Mouse (Mus musculus): ENCODE data around the gene Sf1. TPM values are rescaled to one million over a fixed set of nuclear protein-coding genes. Genes with fewer than 3 reads are reported as not detected.

Gene Sf1
- polyA plus RNA-seq, 1 experiment from 2014 or later, result 91.7 TPM

GRCm38 (mm10) chr19:6364317-6364725, 831 bp downstream of the Sf1 start:
- Histone ChIP-seq H3K9me3 (ENCODE audit: control insufficient read depth, low read length) (no peaks in the 10 kb centered on the region), H3K4me1 (ENCODE audit: control insufficient read depth, insufficient read depth, low read length) (peaks cover 17% of the 10 kb centered on the region), H3K4me2 (ENCODE audit: low read depth, low read length) (peak overlapping the region; percentile 97), H3K36me3 (ENCODE audit: control insufficient read depth, insufficient read depth, low read length) (peaks cover 42% of the 10 kb centered on the region), H3K9ac (replicated peaks; ENCODE audit: low read depth, low read length) (peak overlapping the region; percentile 99), H3K27me3 (ENCODE audit: control insufficient read depth, insufficient read depth, low read length) (peaks cover 3% of the 10 kb centered on the region; the same call in 1 of the 2 replicates), H3K4me3 (ENCODE audit: low read depth, low read length) (peak overlapping the region; percentile 100), H3K27ac (ENCODE audit: low read depth, low read length) (peak overlapping the region; percentile 99)
- no peak; the same call in 1 of the 2 replicates for ATAC-seq (ENCODE audit: low read depth)
- under 1% methylated on average over 55 of the region's 55 CpGs for WGBS

GRCm38 (mm10) chr19:6364842-6365241, 1.4 kb downstream of the Sf1 start:
- peaks cover 17% of the 10 kb centered on the region for H3K4me1 ChIP-seq (ENCODE audit: control insufficient read depth, insufficient read depth, low read length)
- H3K9ac ChIP-seq (replicated peaks; ENCODE audit: low read depth, low read length), result peak overlapping the region; percentile 99
- 2% methylated on average over 2 of the region's 2 CpGs for WGBS
- H3K27me3 ChIP-seq (ENCODE audit: control insufficient read depth, insufficient read depth, low read length), result peaks cover 3% of the 10 kb centered on the region; the same call in 1 of the 2 replicates
- ATAC-seq (ENCODE audit: low read depth), result no peak
- no peak overlapping the region for H3K27ac ChIP-seq (ENCODE audit: low read depth, low read length)
- peak overlapping the region; percentile 100 for H3K4me3 ChIP-seq (ENCODE audit: low read depth, low read length)
- H3K4me2 ChIP-seq (ENCODE audit: low read depth, low read length), result peak overlapping the region; percentile 97
- peaks cover 46% of the 10 kb centered on the region for H3K36me3 ChIP-seq (ENCODE audit: control insufficient read depth, insufficient read depth, low read length)
- H3K9me3 ChIP-seq (ENCODE audit: control insufficient read depth, low read length), result no peaks in the 10 kb centered on the region

- no peak overlapping the region for H3K4me2 ChIP-seq (ENCODE audit: low read depth, low read length)
- no peak overlapping the region for H3K4me3 ChIP-seq (ENCODE audit: low read depth, low read length)
- H3K9ac ChIP-seq (replicated peaks; ENCODE audit: low read depth, low read length), result no peak overlapping the region
- H3K36me3 ChIP-seq (ENCODE audit: control insufficient read depth, insufficient read depth, low read length), result peaks cover 94% of the 10 kb centered on the region
- H3K9me3 ChIP-seq (ENCODE audit: control insufficient read depth, low read length), result no peaks in the 10 kb centered on the region
- no peak overlapping the region for H3K27ac ChIP-seq (ENCODE audit: low read depth, low read length)
- WGBS, result 91% methylated on average over 2 of the region's 2 CpGs
- H3K27me3 ChIP-seq (ENCODE audit: control insufficient read depth, insufficient read depth, low read length), result no peaks in the 10 kb centered on the region
- peaks cover 6% of the 10 kb centered on the region for H3K4me1 ChIP-seq (ENCODE audit: control insufficient read depth, insufficient read depth, low read length)
- no peak for ATAC-seq (ENCODE audit: low read depth)
Measured at GRCm38 (mm10) chr19:6370175-6370574, 6.7 kb downstream of the Sf1 start.

GRCm38 (mm10) chr19:6372433-6372832, 8.9 kb downstream of the Sf1 start:
- ATAC-seq (ENCODE audit: low read depth), result no peak

GRCm38 (mm10) chr19:6373539-6374400, 10.3 kb downstream of the Sf1 start:
- Histone ChIP-seq H3K27ac (ENCODE audit: low read depth, low read length) (no peak overlapping the region), H3K27me3 (ENCODE audit: control insufficient read depth, insufficient read depth, low read length) (no peaks in the 10 kb centered on the region), H3K4me2 (ENCODE audit: low read depth, low read length) (no peak overlapping the region), H3K9ac (replicated peaks; ENCODE audit: low read depth, low read length) (no peak overlapping the region), H3K36me3 (ENCODE audit: control insufficient read depth, insufficient read depth, low read length) (peaks cover 86% of the 10 kb centered on the region), H3K4me3 (ENCODE audit: low read depth, low read length) (no peak overlapping the region), H3K4me1 (ENCODE audit: control insufficient read depth, insufficient read depth, low read length) (no peaks in the 10 kb centered on the region), H3K9me3 (ENCODE audit: control insufficient read depth, low read length) (no peaks in the 10 kb centered on the region)
- ATAC-seq (ENCODE audit: low read depth), result peak; percentile 45; the same call in 1 of the 2 replicates
- 73% methylated on average over 12 of the region's 12 CpGs for WGBS

More at GRCm38 (mm10) chr19:6372433-6372832, 8.9 kb downstream of the Sf1 start:
- H3K9ac ChIP-seq (replicated peaks; ENCODE audit: low read depth, low read length), result no peak overlapping the region
- 100% methylated on average over 3 of the region's 3 CpGs for WGBS
- H3K27me3 ChIP-seq (ENCODE audit: control insufficient read depth, insufficient read depth, low read length), result no peaks in the 10 kb centered on the region
- no peak overlapping the region for H3K4me2 ChIP-seq (ENCODE audit: low read depth, low read length)
- no peak overlapping the region for H3K4me3 ChIP-seq (ENCODE audit: low read depth, low read length)
- H3K27ac ChIP-seq (ENCODE audit: low read depth, low read length), result no peak overlapping the region
- no peaks in the 10 kb centered on the region for H3K4me1 ChIP-seq (ENCODE audit: control insufficient read depth, insufficient read depth, low read length)
- no peaks in the 10 kb centered on the region for H3K9me3 ChIP-seq (ENCODE audit: control insufficient read depth, low read length)
- peaks cover 96% of the 10 kb centered on the region for H3K36me3 ChIP-seq (ENCODE audit: control insufficient read depth, insufficient read depth, low read length)

GRCm38 (mm10) chr19:6374571-6374970, 11.1 kb downstream of the Sf1 start:
- Histone ChIP-seq H3K27ac (ENCODE audit: low read depth, low read length) (no peak overlapping the region), H3K4me3 (ENCODE audit: low read depth, low read length) (no peak overlapping the region), H3K27me3 (ENCODE audit: control insufficient read depth, insufficient read depth, low read length) (no peaks in the 10 kb centered on the region), H3K4me1 (ENCODE audit: control insufficient read depth, insufficient read depth, low read length) (no peaks in the 10 kb centered on the region), H3K9ac (replicated peaks; ENCODE audit: low read depth, low read length) (no peak overlapping the region), H3K36me3 (ENCODE audit: control insufficient read depth, insufficient read depth, low read length) (peaks cover 78% of the 10 kb centered on the region), H3K4me2 (ENCODE audit: low read depth, low read length) (no peak overlapping the region), H3K9me3 (ENCODE audit: control insufficient read depth, low read length) (no peaks in the 10 kb centered on the region)
- whole genome bisulfite sequencing, result 96% methylated on average over 10 of the region's 10 CpGs
- ATAC-seq (ENCODE audit: low read depth), result no peak

GRCm38 (mm10) chr19:6375423-6376254, 12.1 kb downstream of the Sf1 start:
- Histone ChIP-seq H3K9ac (replicated peaks; ENCODE audit: low read depth, low read length) (no peak overlapping the region), H3K4me3 (ENCODE audit: low read depth, low read length) (no peak overlapping the region), H3K36me3 (ENCODE audit: control insufficient read depth, insufficient read depth, low read length) (peaks cover 70% of the 10 kb centered on the region), H3K4me2 (ENCODE audit: low read depth, low read length) (no peak overlapping the region), H3K9me3 (ENCODE audit: control insufficient read depth, low read length) (no peaks in the 10 kb centered on the region), H3K27ac (ENCODE audit: low read depth, low read length) (no peak overlapping the region), H3K27me3 (ENCODE audit: control insufficient read depth, insufficient read depth, low read length) (no peaks in the 10 kb centered on the region), H3K4me1 (ENCODE audit: control insufficient read depth, insufficient read depth, low read length) (no peaks in the 10 kb centered on the region)
- WGBS, result 80% methylated on average over 38 of the region's 42 CpGs
- ATAC-seq (ENCODE audit: low read depth), result 0 out of 2 replicates have a peak, but pooled peaks have one; percentile 29

GRCm38 (mm10) chr19:6376255-6376564, 12.7 kb downstream of the Sf1 start:
- Histone ChIP-seq H3K4me1 (ENCODE audit: control insufficient read depth, insufficient read depth, low read length) (no peaks in the 10 kb centered on the region), H3K9ac (replicated peaks; ENCODE audit: low read depth, low read length) (no peak overlapping the region), H3K27me3 (ENCODE audit: control insufficient read depth, insufficient read depth, low read length) (no peaks in the 10 kb centered on the region), H3K9me3 (ENCODE audit: control insufficient read depth, low read length) (no peaks in the 10 kb centered on the region), H3K36me3 (ENCODE audit: control insufficient read depth, insufficient read depth, low read length) (peaks cover 65% of the 10 kb centered on the region), H3K4me2 (ENCODE audit: low read depth, low read length) (no peak overlapping the region), H3K4me3 (ENCODE audit: low read depth, low read length) (no peak overlapping the region), H3K27ac (ENCODE audit: low read depth, low read length) (no peak overlapping the region)
- WGBS, result 76% methylated on average over 14 of the region's 14 CpGs
- no peak for ATAC-seq (ENCODE audit: low read depth)

- Histone ChIP-seq H3K4me3 (ENCODE audit: low read depth, low read length) (no peak overlapping the region), H3K9me3 (ENCODE audit: control insufficient read depth, low read length) (no peaks in the 10 kb centered on the region), H3K4me1 (ENCODE audit: control insufficient read depth, insufficient read depth, low read length) (no peaks in the 10 kb centered on the region), H3K27ac (ENCODE audit: low read depth, low read length) (no peak overlapping the region), H3K36me3 (ENCODE audit: control insufficient read depth, insufficient read depth, low read length) (peaks cover 60% of the 10 kb centered on the region), H3K4me2 (ENCODE audit: low read depth, low read length) (no peak overlapping the region), H3K9ac (replicated peaks; ENCODE audit: low read depth, low read length) (no peak overlapping the region), H3K27me3 (ENCODE audit: control insufficient read depth, insufficient read depth, low read length) (no peaks in the 10 kb centered on the region)
- WGBS, result 79% methylated on average over 2 of the region's 2 CpGs
- no peak for ATAC-seq (ENCODE audit: low read depth)
Measured at GRCm38 (mm10) chr19:6376643-6377042, 13.2 kb downstream of the Sf1 start.

Measured in neural tube, embryonic 14.5 days (tissue).